Mouse (Mus musculus): ENCODE results near the gene Pdk2. TPM values are rescaled to one million over a fixed set of nuclear protein-coding genes. Genes with fewer than 3 reads are reported as not detected.

Gene Pdk2
- polyA plus RNA-seq, 1 experiment from 2014 or later, result 19.4 TPM

GRCm38 (mm10) chr11:95037306-95037705, 3.8 kb downstream of the Pdk2 start:
- no peak overlapping the region for H3K4me3 ChIP-seq (replicated peaks)
- H3K27ac ChIP-seq, result no peak overlapping the region
- peaks cover 20% of the 10 kb centered on the region for H3K4me1 ChIP-seq
- peaks cover 8% of the 10 kb centered on the region; the same call in 1 of the 2 replicates for H3K27me3 ChIP-seq
- WGBS, result 62% methylated on average over 6 of the region's 6 CpGs
- H3K4me2 ChIP-seq, result no peak overlapping the region
- no peaks in the 10 kb centered on the region for H3K36me3 ChIP-seq (replicated peaks)
- no peaks in the 10 kb centered on the region for H3K9me3 ChIP-seq
- no peak for ATAC-seq (ENCODE audit: low FRiP score)
- no peak overlapping the region for H3K9ac ChIP-seq

- 95% methylated on average over 5 of the region's 5 CpGs for WGBS
- Histone ChIP-seq H3K4me2 (no peak overlapping the region), H3K4me1 (peaks cover 14% of the 10 kb centered on the region), H3K36me3 (replicated peaks) (no peaks in the 10 kb centered on the region), H3K9me3 (no peaks in the 10 kb centered on the region), H3K4me3 (replicated peaks) (no peak overlapping the region), H3K9ac (no peak overlapping the region), H3K27ac (no peak overlapping the region), H3K27me3 (peaks cover 8% of the 10 kb centered on the region; the same call in 1 of the 2 replicates)
- no peak for ATAC-seq (ENCODE audit: low FRiP score)
Measured at GRCm38 (mm10) chr11:95036521-95036920, 4.6 kb downstream of the Pdk2 start.

- Histone ChIP-seq H3K4me3 (replicated peaks) (no peak overlapping the region), H3K4me1 (peaks cover 2% of the 10 kb centered on the region; the same call in 1 of the 2 replicates), H3K9ac (0 out of 2 replicates have a peak overlapping the region, but pooled peaks have one; percentile 7), H3K27me3 (peaks cover 3% of the 10 kb centered on the region; the same call in 1 of the 2 replicates), H3K4me2 (no peak overlapping the region), H3K9me3 (no peaks in the 10 kb centered on the region), H3K27ac (no peak overlapping the region), H3K36me3 (replicated peaks) (no peaks in the 10 kb centered on the region)
- 70% methylated on average over 10 of the region's 10 CpGs for WGBS
- no peak for ATAC-seq (ENCODE audit: low FRiP score)
Measured at GRCm38 (mm10) chr11:95034902-95035301, 6.3 kb downstream of the Pdk2 start.

- Histone ChIP-seq H3K9ac (no peak overlapping the region), H3K4me2 (no peak overlapping the region; the same call in 1 of the 2 replicates), H3K9me3 (no peaks in the 10 kb centered on the region), H3K4me1 (no peaks in the 10 kb centered on the region), H3K36me3 (replicated peaks) (no peaks in the 10 kb centered on the region), H3K27ac (no peak overlapping the region), H3K4me3 (replicated peaks) (no peak overlapping the region), H3K27me3 (no peaks in the 10 kb centered on the region; the same call in 1 of the 2 replicates)
- ATAC-seq (ENCODE audit: low FRiP score), result no peak
- 80% methylated on average over 14 of the region's 14 CpGs for WGBS
Measured at GRCm38 (mm10) chr11:95033617-95034016, 7.5 kb downstream of the Pdk2 start.

GRCm38 (mm10) chr11:95032945-95033344, 8.2 kb downstream of the Pdk2 start:
- no peak for ATAC-seq (ENCODE audit: low FRiP score)
- Histone ChIP-seq H3K9me3 (no peaks in the 10 kb centered on the region), H3K36me3 (replicated peaks) (no peaks in the 10 kb centered on the region), H3K4me2 (no peak overlapping the region), H3K27ac (no peak overlapping the region), H3K4me1 (peaks cover 6% of the 10 kb centered on the region), H3K27me3 (peaks cover 3% of the 10 kb centered on the region; the same call in 1 of the 2 replicates), H3K9ac (no peak overlapping the region), H3K4me3 (replicated peaks) (no peak overlapping the region)
- WGBS, result 38% methylated on average over 6 of the region's 6 CpGs

GRCm38 (mm10) chr11:95027850-95028470, 13.2 kb downstream of the Pdk2 start:
- no peaks in the 10 kb centered on the region for H3K9me3 ChIP-seq
- H3K27me3 ChIP-seq, result 0 out of 2 replicates have a peak, but pooled peaks cover 3% of the 10 kb centered on the region
- no peak overlapping the region for H3K4me2 ChIP-seq
- H3K27ac ChIP-seq, result peak overlapping the region; percentile 50; the same call in 1 of the 2 replicates
- H3K9ac ChIP-seq, result no peak overlapping the region
- H3K4me1 ChIP-seq, result peaks cover 9% of the 10 kb centered on the region
- no peak for ATAC-seq (ENCODE audit: low FRiP score)
- peaks cover 35% of the 10 kb centered on the region for H3K36me3 ChIP-seq (replicated peaks)
- 41% methylated on average over 13 of the region's 13 CpGs for WGBS
- H3K4me3 ChIP-seq (replicated peaks), result no peak overlapping the region

GRCm38 (mm10) chr11:95026849-95027248, 14.3 kb downstream of the Pdk2 start:
- ATAC-seq (ENCODE audit: low FRiP score), result no peak
- Histone ChIP-seq H3K36me3 (replicated peaks) (peaks cover 46% of the 10 kb centered on the region), H3K4me1 (peaks cover 9% of the 10 kb centered on the region), H3K4me3 (replicated peaks) (no peak overlapping the region), H3K9ac (no peak overlapping the region), H3K27me3 (0 out of 2 replicates have a peak, but pooled peaks cover 3% of the 10 kb centered on the region), H3K4me2 (no peak overlapping the region), H3K9me3 (no peaks in the 10 kb centered on the region), H3K27ac (0 out of 2 replicates have a peak overlapping the region, but pooled peaks have one; percentile 2)
- WGBS, result 92% methylated on average over 6 of the region's 6 CpGs

- Histone ChIP-seq H3K27ac (no peak overlapping the region), H3K9ac (no peak overlapping the region), H3K9me3 (no peaks in the 10 kb centered on the region), H3K27me3 (0 out of 2 replicates have a peak, but pooled peaks cover 3% of the 10 kb centered on the region), H3K36me3 (replicated peaks) (peaks cover 54% of the 10 kb centered on the region), H3K4me3 (replicated peaks) (no peak overlapping the region), H3K4me2 (no peak overlapping the region), H3K4me1 (peaks cover 9% of the 10 kb centered on the region)
- ATAC-seq (ENCODE audit: low FRiP score), result no peak
- 72% methylated on average over 6 of the region's 6 CpGs for WGBS
Measured at GRCm38 (mm10) chr11:95026090-95026542, 15.0 kb downstream of the Pdk2 start.

- Histone ChIP-seq H3K4me1 (peaks cover 9% of the 10 kb centered on the region), H3K36me3 (replicated peaks) (peaks cover 61% of the 10 kb centered on the region), H3K27me3 (0 out of 2 replicates have a peak, but pooled peaks cover 3% of the 10 kb centered on the region), H3K4me3 (replicated peaks) (no peak overlapping the region), H3K4me2 (no peak overlapping the region), H3K9me3 (no peaks in the 10 kb centered on the region), H3K9ac (no peak overlapping the region), H3K27ac (no peak overlapping the region)
- 93% methylated on average over 11 of the region's 11 CpGs for WGBS
- no peak for ATAC-seq (ENCODE audit: low FRiP score)
Measured at GRCm38 (mm10) chr11:95025227-95026012, 15.7 kb downstream of the Pdk2 start.

- peak overlapping the region; percentile 27 for H3K27ac ChIP-seq
- 0 out of 2 replicates have a peak, but pooled peaks cover 3% of the 10 kb centered on the region for H3K27me3 ChIP-seq
- H3K4me2 ChIP-seq, result no peak overlapping the region
- H3K36me3 ChIP-seq (replicated peaks), result peaks cover 69% of the 10 kb centered on the region
- no peak for ATAC-seq (ENCODE audit: low FRiP score)
- H3K4me3 ChIP-seq (replicated peaks), result no peak overlapping the region
- WGBS, result 64% methylated on average over 29 of the region's 29 CpGs
- H3K4me1 ChIP-seq, result peaks cover 9% of the 10 kb centered on the region
- H3K9me3 ChIP-seq, result no peaks in the 10 kb centered on the region
- H3K9ac ChIP-seq, result no peak overlapping the region
Measured at GRCm38 (mm10) chr11:95024439-95025184, 16.5 kb downstream of the Pdk2 start.

GRCm38 (mm10) chr11:95023481-95023880, 17.7 kb downstream of the Pdk2 start:
- H3K36me3 ChIP-seq (replicated peaks), result peaks cover 80% of the 10 kb centered on the region
- no peak overlapping the region for H3K4me2 ChIP-seq
- H3K27ac ChIP-seq, result no peak overlapping the region
- ATAC-seq (ENCODE audit: low FRiP score), result no peak
- 96% methylated on average over 9 of the region's 9 CpGs for WGBS
- H3K9me3 ChIP-seq, result no peaks in the 10 kb centered on the region
- no peak overlapping the region for H3K4me3 ChIP-seq (replicated peaks)
- H3K4me1 ChIP-seq, result peaks cover 8% of the 10 kb centered on the region
- 0 out of 2 replicates have a peak, but pooled peaks cover 3% of the 10 kb centered on the region for H3K27me3 ChIP-seq
- no peak overlapping the region for H3K9ac ChIP-seq
